Mouse (Mus musculus) brain, embryonic 18.5 days (tissue): ENCODE data around the gene Ccdc96.

Experiments
- DNase-seq: peaks from one replicate; pipeline ENCODE4 v3.0.0-alpha.2; 2012; ENCODE audit warnings: low read depth, low spot score

Gene Ccdc96

DNA sequence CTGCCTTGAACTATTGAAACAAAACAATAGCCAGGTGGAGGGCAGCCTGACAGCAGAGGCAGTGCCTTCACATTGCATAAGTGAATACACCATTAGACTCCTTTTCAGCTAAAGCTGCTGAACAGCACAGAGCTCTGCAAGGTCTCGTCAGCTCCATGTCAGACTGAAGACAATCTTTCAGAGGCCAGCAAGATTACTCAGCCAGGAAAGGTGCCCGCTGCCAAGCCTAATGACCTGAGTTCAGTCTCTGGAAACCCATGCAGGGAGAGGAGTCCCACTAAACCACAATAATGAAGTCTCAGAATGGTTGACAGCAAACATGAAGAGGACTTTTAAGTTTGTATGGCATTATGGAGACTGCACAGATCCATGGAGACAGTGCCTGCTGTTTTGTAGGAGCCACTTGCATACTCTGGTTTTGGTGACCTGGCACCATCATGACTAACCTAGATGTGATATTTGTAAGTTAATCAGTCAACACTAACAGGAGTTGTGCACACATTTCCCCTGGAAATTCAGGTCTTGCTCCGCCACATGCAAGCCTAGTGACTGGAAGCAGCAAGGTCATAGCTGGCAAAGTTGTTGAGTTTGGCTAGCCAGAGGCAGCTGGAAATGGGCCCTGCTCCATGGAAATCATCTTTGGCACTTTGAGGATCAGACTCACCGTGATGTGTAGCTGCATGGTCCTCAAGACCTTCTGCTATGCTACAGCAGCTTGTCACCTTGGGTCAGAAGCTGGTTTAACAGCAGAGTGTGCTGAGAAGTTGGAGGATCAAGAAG, 11.3 kb upstream of the Ccdc96 start:
- DNase-seq, result no peak

DNA sequence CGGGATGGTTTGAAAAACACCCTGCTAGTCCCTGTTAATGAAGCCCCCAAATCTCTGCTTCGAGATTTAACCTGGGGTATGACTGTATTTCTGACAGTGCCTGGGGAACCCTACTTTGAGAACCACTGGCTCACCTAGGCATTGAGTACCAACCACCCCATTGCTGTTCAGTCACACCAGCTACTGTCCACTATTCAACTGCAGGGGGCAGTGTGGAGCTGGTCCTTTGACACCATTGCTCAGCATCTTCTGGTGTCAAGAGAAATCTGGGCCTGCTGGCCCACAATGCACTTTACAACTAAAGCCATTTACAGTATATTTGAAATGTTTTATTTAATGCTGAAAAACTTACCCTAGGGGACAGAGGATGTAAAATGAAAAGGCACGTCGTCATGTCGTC, 10.1 kb upstream of the Ccdc96 start:
- DNase-seq, result no peak

DNA sequence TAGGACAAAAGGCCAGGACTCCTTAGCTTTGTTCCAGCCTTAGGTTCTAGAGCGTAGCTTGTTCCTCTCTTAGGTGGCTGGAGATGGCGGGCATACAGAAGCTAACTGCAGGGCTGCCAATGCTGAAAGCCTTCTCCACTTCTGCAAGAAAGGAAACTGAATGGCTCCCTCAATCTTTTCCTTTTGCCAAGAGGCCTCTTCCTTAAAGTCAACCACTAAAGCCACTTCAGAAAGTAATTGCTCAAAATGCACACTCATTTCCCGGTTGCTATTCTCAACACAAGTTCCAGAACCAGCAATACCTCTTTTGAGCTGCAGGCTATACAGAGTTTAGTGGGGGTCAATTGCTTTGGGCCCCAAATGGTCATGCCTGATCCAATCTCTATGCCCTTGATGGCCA, 6.9 kb upstream of the Ccdc96 start:
- DNase-seq, result no peak

DNA sequence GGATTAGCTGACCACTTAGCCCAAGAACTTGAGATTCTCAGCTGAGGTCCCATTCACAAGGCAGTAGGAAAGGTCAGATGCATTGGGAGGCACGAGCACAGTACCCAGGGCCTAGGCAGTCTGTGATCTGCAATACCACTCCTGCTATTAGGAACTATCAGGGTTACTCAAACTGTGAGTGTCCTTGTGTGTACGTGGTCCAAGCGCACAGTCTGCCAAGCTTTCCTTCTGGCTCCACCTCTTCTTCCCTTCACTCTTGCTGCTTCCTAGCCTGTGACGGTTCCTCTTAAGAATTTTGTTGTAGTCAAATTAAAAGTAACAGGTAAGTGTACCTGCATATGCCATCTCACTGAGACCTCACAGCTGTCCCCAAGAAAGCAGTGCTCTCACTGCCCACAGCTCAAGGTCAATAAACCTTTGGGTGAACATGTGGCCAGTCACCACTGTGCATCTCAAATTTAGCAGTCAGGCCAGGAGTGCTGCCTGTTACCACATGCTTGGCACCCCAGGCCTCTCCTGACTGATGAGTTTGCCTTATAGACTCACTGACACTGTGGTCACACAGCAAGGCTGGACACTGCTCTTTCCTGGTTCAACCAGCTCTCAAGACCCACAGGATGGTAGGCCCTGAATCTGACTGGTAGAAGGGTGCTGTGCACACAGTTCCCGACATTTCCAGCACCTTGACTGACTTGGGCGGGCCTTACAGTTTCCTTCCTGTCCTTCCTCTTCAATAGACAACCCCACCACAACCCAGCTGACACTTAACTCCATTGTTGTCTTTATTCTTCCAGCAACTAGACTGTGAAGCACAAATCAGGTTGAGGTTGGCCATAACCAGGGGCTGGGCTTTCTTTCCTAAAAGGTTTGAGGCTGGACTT, 5.6 kb upstream of the Ccdc96 start:
- DNase-seq, result no peak

DNA sequence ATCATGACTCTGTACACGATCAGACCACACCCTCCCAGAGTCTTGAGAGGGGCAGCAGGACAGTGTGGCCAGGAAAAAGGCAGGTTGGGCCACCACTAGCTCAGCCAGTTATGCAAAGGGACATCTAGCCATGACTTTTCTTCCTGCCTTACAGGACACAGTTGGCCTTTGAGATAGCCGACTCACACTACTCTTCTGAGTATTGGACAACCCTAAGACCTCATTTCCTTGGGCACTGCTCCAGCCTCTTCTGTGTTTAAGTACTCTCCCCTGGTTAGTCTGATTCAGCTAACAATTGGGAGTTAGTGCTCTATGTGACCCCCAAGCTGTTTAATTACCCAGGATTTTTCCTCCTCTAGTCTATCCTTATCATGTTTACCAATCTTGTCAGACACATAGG, 4.7 kb upstream of the Ccdc96 start:
- DNase-seq, result no peak

DNA sequence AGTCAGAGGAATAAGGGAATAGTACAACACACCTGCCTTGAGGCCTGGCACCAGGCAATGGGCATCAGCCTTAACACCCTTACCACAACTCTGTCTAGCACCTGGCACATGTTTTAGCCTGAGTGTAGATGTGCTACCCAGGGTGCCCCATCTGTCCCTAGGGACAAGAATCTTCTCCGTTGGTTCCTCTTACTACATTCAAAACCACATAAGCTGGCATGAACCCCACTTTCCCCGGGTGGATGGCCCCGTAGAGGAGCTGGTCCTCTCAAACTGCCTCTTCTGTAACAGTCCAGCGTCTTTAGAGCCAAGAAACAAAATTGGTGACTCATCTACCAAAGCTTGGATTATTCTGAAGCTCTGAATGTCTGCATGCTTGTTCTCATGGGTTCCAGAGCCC, 4.0 kb upstream of the Ccdc96 start:
- DNase-seq, result no peak

DNA sequence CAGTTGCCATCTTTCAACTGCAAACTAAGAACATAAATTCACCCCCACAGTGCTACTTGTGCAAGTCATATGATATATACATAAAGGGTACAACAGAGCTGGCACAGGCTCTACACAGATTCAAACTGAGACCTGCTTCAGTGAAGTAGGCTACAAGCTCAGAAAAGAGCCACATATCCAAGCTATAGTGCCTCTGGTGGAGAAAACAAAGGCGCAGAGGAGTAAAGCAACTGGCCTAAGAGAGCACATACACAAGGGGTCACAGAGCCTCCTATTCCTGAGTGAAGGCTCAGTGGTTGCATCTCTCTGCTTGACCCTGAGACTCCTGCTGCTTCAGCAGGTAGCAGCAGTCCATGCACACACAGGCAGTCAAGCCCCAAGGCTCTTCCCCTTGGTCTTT, 3.3 kb upstream of the Ccdc96 start:
- DNase-seq, result no peak

DNA sequence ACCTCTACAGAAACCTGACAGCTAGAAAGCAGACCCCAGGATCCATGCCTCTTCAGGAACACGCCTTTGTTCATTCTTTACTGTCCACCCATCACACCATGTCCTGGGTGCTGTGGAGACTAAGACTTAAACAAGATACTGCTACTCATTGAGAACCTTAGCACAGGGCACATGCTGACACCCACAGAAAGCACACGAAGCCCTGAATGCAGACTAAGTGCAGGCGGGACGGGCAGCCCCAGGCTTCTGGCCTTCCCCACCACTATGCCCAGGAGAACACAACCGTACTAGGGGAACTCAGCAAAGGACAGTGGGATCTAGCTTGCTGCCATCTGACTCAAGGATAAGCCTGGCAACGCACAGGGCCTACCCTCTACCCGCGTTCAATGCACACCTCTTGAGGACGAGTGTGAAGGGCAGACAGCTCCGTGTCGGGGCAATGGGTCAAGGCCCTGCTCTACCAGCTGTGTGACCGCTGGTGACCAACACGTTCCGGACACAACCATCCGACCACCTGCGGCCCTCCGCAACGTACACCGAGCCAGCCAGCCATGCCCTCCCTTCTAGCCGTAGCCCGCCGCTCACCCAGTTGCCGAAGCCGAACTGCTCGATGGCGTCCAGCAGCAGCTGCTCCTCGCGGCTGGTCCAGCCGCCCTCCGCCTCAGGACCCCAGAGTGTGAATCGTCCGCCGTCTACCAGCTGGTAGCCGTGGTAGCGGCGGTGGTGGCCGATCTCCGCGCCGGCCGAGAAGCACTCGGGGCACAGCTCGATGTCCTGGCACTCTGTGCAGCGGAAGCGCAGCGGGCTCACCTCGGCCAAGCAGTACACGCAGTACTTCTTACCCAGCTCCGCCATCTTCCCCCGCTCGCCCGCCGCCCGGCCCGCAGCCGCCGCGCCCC, 936 bp upstream of the Ccdc96 start:
- no peak for DNase-seq

DNA sequence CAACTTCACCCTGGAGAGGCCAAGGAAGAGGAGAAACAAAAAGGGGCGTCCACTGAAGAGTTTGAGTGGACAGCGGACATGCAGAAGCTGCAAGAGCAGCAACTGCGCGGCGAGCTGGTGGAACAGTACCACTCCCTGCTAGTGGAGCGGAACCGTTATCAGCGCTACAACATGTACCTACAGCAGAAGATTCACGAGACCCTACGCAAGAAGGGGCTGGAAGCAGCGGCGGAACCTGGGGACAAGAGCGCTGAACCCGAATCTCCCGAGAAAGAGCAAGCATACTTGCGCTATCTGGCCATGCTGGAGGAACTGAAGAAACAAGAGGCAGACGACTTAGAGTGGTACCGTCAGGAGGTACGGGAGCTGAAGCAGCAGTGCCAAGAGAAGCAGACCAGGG, 918 bp downstream of the Ccdc96 start:
- DNase-seq, result no peak

DNA sequence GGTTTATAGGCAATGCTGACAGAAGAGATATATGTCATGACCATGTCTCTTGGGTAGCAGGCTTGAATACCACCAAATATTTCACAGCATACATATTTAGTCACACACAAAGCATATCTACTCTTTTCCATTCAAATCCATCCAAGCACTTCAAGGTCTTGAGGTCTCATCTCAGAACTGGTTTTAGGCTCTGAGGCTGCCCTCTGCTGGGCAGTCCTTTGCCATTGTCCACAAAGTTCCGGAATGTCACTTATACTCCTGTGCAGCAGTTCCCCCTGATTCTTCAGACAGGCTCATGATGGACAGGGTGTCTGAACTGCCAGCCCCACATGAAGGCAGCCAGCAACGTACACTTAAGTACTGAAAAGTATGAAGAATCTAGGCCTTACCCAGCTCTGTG, 4.8 kb downstream of the Ccdc96 start:
- no peak for DNase-seq

DNA sequence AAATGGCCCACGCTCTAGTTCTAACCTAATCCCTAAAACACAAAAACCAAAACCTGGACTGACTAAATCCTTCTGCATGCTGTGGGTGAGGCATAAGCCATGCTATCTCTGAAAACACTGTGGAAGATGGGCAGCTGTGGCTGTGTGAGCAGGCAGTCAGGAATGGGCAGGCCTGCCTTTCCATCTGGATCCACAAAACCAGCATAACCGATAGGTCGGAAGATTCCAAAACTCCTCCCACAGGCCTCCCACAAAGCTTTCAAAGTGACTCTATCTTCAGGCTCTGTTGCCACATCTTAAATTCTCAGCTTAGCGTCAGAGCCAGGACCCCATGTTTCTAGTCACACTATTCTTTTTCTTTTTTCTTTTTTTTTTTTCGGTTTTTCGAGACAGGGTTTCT, 9.5 kb downstream of the Ccdc96 start:
- DNase-seq, result no peak

DNA sequence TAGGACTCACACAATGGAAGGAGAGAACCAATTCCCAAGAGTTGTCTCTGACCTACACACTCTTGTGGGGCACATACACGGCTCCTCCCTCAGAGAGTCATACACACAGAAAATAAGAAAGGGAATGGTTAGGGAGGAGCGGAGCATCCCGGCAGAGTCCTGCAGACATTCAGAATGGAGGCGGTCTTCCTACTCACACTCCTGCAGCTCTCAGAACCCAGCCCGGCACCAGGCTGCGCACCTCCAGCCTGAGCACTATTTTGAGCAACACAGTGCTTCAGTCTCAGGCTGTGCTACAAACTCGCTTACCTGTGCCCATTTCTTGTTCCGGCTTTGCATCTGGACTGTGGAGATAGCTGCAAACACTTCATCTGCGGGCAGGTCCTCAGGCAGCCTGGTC, 10.3 kb downstream of the Ccdc96 start:
- DNase-seq, result no peak

DNA sequence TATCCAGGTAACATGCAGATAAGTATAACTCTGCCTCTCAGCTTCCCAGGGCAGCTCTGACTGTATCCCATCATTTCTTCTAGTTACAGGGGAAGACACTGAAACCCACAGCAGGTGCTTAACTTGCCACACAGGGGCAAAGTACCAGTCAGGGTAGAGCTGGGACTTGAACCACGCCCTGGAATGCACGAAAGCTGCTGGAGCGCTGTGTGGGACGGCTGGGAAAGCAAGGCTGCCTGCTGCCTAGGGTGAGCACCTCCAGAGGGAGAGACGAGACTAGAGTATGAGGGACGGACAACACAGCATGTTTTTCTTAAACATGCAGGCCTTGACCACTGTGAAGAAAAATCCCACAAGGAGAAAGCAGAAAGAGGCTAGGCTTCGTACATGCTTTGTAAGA, 20.8 kb downstream of the Ccdc96 start:
- DNase-seq, result no peak

DNA sequence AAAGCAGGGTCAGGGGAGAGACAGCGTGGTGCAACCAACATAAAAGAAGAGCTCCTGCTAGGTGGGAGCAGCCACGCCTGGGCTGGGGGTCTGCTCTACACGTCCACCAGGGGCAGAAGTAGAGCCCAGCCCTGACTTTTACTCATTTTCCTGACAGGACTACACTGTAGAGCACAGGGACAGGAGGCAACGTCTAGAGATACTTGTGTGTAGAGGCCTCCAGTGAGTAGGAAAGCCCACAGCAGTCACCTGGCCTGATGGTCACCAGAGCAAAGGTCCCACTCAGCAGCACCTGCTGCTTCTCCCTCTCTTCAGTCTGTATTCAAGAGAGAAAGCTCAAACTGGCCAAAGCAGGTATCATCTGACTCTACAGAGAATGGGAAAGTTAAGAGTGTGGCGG, 21.3 kb downstream of the Ccdc96 start:
- DNase-seq, result no peak

DNA sequence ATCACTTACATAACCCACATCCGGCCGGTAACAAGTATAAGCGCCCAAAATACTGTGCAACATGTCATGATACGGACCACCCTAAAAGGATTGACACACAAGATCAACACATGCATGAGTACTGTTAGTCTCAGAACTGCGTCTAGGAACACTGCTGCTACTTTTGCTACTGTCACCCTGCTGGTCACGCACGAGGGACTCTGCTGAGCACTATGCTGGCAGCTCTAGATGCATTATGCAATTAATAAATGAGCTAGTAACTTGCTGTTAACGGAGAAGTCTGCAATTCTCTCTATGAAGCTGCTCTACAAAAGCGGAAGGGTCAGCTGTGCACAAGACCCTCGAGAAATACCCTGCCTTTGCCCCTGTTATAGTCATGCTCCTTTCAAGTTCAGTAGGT, 24.0 kb downstream of the Ccdc96 start:
- DNase-seq, result no peak

DNA sequence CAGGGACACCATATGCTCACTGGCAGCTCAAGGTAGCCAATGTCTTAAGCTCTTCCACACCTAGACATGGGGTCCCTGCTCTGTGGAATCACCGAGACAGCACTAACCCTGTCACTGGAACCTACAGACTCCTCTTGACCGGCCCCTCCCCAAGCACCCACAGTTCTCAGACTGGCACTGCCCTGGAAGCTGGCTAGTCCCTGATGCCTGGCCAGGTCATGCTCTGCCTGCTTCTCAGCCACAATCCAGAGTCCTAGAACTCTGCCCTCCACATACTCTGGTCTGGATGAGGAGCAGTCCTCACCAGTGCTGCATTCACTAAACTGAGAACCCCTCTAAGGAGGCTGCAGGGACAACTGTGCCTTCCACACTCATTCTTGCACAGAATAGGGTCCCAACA, 26.6 kb downstream of the Ccdc96 start:
- DNase-seq, result no peak

DNA sequence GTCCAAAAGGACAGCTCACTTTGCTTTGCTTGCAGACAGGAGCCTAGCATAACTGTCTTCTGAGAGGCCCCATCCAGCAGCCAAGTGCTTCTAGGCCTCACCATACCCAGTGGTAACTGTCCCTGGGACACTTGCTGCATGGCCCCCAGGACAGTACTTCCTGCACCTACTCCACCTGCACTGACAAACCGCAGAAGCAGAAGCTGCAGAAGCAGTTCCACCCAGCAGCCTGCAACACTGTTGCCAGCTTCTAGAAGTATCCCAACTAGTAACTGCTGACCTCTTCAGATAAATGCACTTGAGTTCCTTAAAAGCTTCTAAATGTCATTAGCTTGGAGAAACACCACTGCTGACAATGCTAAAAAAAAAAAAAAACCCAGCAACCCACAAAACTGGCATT, 30.7 kb downstream of the Ccdc96 start:
- no peak for DNase-seq

DNA sequence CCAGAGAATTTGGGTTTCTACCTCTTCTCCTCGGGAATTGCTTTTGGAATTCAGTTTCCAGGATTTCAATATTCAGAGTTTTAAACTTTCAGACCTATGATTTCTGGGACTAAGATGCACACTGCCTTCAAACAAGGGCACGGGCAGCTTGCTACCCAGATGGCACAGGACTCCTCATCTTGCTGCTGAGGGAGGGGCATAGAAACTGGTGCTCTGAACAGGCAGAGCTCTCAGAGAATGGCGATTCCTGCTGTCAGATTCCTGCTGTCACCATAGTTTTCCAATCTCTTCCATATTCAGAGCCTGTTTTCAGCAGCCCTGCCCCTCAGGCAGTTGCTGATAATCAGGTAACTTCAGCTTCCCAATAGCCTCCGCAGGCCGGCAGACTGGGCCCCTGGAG, 31.2 kb downstream of the Ccdc96 start:
- no peak for DNase-seq

DNA sequence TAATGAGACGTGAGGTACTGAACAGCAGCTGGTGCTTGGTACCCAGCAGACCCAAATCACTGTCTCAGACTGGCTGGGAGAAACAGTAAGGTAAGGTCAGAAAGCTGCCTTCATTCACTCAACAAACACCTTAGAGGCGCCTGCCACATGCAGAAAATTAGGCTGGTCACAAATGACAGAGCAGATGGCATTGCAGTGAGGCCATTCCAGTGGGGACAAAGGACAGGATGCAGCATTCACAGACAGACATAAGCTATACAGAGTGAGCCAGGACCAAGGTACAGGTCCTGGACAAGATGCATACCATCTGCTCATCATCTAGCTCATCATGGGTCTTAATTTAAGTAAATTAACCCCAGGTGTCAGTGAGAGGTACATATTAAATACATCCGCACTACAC, 33.2 kb downstream of the Ccdc96 start:
- DNase-seq, result no peak

DNA sequence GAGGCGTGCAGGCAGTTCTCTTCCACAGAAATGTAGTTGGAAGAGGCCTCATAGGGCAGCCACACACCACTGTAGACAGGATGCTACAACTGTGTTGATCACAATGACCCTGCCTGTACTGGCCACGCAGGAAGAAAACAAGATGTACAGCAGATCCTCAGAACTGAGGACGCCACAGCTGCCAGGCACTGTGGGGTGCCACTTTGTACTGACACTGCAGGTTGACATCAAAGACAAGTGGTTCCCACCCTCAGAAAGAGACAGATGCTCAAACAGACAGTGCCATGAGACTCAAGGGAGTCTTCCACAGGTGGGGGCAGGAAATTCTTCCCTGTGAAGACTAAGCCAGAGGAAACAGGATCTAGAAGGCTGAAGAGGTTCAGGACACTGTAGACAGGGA, 35.4 kb downstream of the Ccdc96 start:
- no peak for DNase-seq

DNA sequence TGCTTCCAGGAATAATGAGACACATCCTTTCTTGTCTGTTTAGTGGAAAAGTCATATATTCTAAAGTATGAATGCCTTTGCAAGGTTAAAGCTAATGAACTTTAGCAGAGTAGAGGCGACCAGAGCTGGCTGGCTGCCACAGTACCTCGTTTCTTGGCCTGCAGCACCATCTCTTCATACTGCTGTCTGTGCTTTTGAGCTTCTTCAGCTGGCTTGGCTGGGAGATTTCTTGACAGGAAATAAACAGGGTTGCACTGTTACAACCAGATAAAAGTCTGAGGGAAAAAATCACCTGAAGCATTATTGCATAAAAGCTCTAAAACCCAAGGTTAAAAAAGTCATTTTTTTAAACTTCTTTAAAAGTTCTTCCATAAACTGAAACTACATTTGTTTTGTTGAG, 38.4 kb downstream of the Ccdc96 start:
- no peak for DNase-seq

DNA sequence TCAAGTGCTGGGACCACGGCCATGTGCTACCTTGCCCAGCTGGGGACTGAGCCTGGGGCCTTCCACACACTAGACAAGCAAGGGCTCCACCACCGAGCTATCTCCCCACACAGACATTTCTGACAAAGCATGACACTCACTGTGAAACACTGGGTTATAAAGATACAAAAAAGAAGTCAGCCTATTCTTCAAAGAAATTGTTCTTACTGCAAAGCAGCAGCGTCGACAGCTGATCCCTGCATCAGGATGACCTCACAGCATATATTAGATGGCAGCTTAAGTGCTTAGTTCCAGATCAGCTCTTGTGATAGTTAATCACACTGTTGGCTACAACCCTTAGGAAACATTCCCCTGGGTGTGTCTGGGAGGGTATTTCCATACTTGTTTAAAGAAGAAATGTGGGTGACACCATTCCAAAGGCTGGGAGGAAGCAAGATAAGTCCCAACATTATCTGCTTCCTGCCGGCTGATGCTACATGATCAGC, 38.9 kb downstream of the Ccdc96 start:
- no peak for DNase-seq
